Mouse (Mus musculus) mesoderm, embryonic 11.5 days (tissue): ENCODE results near the gene Fam183b.
"Not testable (repeated sequence)": the region's sequence is repeated elsewhere in the genome, so short reads cannot be mapped to it uniquely, and the experiment has no call there.

Experiments
- DNase-seq: peaks from one replicate; pipeline ENCODE4 v3.0.0-alpha.2; 2012; ENCODE audit warnings: low read depth, low spot score

Fam183b gene

DNA sequence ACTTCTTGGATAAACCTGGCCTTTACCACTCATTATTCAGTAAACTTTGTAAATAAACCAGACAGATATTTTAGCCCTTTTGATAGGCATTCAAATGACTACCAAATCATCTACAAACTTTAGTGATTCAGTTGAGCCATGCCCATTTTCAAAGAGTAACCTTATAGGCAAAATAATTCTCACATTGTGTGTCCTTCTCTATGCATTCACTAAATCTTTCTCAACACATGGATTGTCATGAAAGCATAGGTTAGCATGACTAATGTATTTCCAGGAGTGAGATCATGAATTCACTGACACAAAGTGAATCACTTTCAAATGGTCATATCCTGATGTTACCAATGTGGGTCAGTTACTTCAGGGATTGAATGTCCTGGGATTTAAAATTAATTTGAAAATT is 28.9 kb downstream of the Fam183b start, which contains the start of gene Olfr315:
Gene Olfr315 (plus strand): TSS at position 301 of the 400 bp plus-strand sequence.
- DNase-seq: no peak

- DNase-seq: no peak
These were observed 49.3 kb downstream of the Fam183b start, which contains the start of gene Olfr316 for GRCm38 (mm10) chr11:58752434-58752833. TSS of gene Olfr316 (plus strand) at chr11:58752734.

DNA sequence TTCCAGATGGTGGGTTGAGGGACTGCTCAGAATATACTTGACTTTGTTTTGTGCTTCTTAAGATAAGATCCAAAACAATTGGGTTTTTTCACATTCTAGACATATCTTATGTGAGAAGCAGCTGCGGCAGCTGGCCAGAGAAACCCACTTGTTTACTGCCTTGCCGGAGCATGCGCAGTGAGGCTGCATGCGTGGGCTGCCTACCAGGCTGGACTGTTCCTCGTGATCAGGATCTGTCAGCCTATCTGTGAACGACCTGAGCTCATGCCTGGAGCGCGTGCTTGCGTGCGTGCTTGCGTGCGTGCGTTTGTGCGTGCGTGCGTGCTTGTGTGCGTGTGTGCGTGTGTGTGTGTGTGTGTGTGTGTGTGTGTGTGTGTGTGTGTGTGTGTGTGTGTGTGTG is 50.7 kb downstream of the Fam183b start:
- not testable (repeated sequence) for DNase-seq
